Mouse (Mus musculus) liver (tissue): Measurements from ENCODE around the gene Cbfa2t3.

Experiments
- DNase-seq: peaks from one replicate; pipeline ENCODE4 v3.0.0-alpha.2; 2020; ENCODE audit warnings: mixed read lengths

Cbfa2t3 gene

DNA sequence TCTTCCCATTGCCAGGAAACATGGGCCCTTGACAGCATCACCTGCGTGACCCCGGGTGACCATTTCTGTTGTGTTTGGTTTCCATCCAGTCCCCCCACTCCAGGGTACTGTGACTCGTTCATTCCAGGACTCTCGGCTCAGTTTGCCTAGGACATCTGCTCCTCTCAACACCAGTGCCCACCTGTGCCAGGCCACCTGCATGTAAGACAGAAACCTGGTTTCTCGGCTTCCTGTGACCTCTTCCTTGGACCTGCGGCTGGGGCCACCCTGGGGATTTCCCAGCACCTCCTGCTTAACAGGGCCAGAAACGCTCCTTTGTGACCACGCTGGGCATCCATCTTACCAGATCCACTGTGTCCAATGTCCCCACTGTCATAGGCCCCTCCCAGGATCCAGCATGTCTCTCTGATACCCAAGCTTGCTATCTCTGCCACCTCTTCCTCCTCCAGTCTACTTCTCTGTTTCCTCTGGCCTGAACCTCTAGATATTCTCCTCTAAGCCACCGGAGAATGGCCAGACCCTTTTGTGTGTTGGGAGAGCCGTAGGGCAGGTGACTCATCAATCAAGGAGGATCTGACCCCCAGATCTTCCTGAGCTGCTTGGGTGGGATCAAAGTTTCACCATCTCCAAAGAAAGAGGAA lies 19.1 kb upstream of the Cbfa2t3 start:
- DNase-seq, result no peak

DNA sequence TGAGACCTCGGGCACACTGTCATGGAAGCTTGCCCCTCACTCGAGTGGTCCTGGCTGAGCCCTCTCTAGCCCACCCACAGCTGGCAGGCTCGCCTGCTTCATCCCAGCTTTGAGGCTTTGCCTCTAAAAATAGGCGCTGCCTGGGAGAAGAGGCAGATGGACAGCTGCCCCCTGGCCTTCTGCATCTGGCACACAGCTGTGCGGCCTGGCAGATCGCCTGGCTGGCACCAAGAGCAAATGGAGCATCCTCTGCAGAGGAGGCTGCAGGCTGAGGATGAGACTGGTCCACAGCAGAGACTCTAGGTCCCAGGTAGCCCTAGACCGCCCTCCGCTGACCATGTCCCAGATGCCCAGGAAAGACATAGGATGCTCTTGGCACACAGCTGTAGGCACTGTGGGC lies 17.7 kb upstream of the Cbfa2t3 start:
- no peak for DNase-seq

DNA sequence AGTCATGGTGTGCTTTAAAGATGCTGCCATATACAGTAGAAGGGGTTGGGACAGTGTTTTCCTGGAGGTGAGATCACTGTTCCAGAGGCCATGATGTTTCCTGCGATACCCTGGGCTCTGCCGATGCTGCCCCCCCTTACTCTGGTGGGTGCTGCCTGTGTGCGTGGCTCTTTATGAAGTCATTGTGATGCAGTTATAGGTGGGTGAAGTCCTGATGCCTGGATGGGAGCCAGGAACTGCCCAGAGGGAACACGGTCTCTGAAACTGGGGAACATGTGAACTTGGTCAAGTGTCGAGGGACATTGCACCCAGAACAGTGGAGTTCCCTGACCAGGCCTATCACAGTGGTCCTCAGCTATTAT lies 14.2 kb upstream of the Cbfa2t3 start:
- DNase-seq, result no peak

DNA sequence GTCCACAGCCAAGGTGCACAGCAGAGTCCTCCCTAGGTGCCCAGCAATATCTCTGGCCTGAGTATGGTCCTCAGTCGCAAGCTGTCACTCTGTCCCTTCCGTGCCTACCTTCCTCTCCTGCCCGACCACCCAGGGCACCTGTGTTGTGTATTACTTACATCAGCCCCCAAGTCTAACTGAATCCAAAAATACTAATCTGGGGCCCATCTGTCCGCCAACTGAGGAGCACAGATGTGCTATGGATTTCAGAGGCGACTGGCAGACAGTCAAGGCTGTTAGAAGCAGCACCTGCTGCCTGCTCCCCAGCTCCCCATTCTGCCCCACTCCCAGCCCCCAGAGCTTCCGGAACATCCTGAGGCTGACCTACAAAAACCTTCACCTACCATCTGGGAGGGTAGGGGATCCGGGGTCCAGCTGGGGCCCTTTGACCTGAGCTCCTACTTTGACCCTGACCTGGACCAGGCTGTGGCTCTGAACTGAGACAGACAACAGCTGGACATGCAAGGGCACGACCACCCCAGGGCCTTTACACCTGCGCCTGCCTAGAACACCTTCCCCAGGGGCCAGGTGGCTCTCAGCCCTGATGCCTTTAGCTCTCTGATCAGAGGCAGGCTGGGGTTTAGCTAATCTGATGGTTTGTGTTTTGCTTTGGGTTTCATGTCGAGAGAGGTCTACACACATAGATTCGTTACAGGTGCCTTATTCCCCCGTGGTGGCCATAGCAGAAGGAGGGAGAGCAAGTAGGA lies 13.7 kb upstream of the Cbfa2t3 start:
- DNase-seq, result no peak

DNA sequence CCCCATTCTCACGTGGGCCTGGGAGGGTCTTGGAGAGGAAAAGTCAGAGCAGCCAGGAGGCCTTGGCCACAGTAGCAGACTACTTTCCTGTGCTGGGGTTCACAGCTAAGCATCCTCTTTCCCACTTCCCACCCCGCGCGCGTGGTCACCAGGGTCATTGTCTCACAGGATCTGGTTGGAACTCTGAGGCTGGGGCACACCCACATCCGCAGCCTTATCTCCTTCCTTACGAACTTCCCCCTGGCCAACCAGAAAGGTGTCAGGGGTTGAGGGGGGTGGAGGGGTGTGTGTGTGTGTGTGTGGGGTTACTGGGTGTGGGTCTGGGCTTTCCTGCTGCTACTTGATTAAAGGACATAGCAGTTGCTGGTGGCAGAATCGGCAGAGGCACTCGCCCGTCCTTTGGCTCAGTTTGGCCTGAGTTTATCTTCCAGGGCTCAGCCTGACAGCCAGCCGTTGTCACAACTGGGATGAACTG lies 13.0 kb upstream of the Cbfa2t3 start:
- peak; percentile 82 for DNase-seq

DNA sequence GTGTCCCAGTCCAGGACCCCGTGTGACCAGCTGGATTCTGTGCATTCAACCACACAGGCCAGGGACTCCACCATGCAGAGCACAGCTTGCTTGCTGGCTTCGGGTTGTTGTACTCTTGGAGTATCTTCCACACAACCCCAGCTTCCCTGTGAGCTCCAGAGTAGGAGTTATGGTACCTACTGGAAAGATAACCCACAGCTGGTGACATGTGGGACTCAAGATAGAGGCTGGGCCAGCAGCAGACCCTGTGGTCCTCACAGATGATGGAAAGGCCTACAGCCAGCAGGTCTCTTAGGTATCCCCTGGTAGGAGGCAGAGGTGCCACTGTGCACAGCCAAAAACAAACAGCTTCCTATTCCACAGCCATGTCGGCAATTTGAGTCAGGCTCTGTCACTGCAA lies 12.6 kb upstream of the Cbfa2t3 start:
- no peak for DNase-seq

DNA sequence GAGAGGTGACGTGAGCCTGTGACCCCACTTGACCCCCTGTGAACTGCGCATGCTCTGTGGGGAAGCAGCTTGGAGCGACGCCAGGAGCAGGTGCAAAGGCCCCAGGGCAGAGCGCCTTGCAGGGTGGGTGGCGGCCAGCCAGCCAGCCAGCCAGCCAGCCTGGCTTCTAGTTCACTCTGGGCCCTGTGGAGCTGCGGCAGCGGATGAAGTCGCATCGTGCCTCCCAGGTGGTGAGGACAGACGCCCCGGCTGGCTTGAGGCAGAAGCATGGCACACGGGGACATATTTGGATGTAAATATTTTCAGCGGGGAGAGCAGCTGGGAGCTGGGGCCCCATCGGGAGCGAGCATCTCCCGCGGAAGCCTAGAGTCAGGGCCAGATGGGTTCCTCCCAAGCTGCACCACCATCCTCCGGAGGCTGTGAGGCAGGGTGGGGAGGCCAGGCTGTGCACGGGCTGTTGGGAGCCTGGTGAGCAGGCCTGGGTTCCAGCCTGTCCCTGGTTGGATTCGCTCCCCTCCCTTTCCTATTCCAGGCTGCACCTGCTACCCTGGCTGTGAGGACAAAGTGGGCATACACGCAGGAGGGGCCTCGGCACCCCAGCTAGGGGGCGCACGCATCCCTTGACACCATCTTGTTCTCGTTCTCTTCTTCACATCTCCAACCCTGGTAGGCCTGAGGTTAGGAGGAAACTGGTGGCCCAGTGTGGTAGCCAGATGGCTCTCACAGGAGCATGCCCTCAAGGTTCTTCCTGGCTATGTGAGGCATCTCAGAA lies 10.6 kb upstream of the Cbfa2t3 start:
- no peak for DNase-seq

DNA sequence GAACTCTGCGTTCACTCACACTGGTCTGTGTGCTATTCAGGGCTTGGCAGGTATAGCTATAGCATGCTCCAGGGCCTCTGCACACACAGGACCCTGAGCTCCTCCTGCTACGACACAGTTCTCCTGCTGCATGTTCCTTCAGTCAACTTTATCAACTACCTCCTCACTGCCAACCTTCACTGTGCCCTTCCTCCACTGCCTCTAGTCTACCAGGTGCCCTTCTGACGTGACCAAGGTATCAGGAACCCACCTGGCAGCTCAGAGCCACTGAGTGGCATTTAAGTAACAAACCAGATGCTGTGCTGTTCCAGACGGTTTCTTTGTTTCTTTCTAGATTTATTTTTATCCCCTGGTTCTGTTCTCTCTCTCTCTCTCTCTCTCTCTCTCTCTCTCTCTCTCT lies 8.3 kb upstream of the Cbfa2t3 start:
- no peak for DNase-seq

DNA sequence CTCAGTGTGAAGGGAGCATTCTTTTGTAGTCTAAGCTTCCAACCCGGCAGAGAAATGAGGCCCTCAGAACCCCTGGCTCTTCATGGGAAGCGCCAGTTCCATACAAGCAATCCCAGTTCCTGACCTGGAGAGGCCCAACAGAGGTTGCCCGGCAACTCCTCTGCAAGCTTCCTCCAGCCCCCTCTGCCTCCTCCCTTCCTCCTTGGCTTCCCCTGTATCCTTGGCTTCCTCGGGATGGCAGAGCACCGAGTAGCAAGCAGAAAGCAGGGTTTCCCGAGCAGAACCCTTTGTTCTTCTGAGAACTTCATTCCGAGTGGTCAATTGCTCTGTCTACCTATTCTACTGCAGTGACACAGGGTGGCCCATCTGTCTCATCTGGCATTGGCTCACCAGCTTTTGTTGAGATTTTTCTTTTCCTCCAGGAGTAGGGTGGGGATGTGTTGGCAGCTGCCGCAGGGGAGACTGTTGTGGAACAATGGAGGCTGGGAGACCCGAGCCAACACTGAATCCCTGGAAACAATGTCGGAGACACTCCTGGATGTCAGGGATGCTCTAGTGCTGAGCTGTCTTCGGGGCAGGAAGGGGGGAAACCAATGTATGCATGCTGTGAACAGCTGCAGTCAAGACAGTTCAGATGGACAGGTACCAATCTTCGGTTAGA lies 7.1 kb upstream of the Cbfa2t3 start:
- no peak for DNase-seq

DNA sequence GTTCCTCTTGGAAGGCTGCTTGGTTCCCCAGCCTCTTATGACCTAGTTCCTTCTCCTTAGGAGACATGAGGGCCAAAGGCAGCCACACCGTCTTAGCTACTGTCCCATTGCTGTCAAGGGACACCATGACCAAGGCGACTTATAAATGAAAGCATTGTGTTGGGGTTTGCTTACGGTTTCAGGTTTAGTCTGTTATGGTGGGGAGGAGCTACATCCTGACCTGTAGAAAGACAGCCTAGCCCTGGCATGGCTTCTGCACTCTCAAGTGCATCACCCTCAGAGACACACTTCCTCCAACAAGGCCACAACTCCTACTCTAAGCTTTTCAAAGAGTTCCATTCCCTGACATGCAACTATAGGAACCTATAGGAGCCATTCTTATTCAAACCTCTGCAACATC lies 5.7 kb upstream of the Cbfa2t3 start:
- no peak for DNase-seq

DNA sequence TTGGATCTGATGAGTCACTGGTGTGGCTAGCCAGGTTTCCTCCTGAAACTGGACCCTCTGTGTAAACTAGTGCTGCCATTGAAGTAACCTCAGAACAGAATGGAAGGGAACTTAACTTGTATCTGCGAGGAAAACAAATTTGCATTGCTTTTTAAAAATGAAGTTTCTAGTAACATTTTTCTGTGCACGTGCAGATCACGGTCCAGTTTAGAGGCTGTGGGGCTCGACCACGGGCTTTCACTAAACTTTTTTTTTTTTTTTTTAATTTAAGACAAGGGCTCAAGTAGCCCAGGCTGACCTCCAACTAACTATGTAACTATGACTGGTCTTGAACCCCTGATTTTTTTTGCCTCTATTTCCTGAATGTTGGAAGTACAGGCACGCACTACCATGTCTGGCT lies 4.0 kb upstream of the Cbfa2t3 start:
- DNase-seq, result no peak

DNA sequence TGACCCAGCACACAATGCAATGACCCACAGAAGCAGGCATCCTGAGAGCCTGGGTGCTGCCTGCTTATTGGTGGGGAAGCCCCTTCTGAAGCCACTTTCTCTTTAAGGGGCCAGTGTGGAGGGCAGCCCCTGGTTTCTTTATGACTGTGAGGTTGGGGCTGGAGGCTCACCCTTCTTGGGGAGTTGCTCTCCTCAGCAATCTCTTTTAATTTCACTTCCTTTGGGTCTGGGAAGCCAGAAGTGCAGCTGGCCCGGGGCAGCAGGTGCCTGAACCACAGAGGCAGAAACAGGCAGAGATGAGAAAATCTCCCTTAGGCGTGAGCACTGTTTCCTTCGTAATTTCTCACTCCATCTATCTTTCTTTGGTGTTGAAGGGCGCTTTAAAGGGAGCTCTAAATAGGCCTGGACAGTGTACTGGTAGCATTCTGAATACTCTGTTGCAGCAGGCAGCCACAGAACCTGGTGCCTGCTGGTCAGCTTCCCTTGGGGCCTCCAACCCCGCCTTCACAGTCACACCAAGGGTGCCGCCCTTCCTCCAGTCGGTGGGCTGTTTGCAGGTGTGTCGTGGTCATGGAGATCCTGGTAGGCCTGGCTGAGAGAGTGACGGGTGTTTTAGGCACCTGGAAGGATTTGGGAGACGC lies 3.5 kb upstream of the Cbfa2t3 start:
- DNase-seq, result no peak

DNA sequence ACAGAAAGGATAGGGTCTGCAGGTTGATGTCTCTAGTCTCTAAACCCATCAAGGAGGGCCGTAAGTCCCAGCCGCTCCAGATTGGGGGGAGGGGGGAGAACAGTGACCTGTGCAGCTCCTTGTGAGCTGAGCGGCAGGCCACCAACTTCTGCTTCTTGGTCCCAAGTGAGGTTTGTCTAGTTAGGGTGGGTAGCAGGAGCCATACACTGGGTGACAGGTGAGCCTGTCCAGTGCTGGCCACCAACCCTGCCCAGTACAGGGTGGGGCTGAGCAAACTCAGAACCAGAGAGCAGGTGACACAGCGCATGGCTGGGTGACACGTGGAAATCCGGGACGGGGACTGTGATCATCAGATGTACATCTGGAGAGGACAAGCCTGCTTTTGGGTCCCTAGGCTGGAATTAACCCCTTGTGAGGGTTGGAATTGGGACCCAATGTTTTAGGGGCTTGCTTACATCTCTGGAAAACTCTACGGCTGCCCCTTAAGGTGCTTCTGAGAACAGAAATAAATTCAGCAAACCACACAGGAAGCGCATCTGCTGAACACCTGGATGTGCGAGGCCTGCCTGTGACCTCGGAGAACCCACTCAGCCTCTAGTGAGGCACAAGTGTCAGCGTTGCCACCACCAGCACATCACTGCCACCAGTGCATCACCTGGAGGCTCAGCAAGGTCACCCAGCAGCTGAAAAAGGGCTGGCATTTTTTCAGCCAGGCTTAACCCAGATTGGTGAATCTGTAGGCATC lies 2.7 kb upstream of the Cbfa2t3 start:
- DNase-seq, result no peak

DNA sequence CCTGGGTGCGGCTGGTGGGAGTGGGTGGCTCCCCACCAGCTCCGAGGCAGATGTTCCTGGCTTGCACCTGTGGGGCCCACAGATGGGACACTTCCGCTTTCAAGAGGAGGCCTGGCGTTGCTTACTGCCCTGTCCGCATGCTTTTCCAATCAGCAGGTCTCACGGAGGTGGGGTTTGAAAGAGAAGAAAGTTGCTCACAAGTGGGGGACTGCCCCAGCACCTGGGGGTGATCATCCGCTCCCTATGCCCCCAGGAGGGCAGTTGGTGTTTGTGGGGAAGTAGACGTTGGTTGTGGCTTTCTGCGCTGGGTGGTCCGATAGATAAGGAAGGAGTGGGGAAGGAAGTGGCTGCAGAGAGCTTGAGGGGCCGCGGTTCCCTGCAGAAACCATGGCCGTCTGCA lies 1.7 kb upstream of the Cbfa2t3 start:
- peak; percentile 75 for DNase-seq

DNA sequence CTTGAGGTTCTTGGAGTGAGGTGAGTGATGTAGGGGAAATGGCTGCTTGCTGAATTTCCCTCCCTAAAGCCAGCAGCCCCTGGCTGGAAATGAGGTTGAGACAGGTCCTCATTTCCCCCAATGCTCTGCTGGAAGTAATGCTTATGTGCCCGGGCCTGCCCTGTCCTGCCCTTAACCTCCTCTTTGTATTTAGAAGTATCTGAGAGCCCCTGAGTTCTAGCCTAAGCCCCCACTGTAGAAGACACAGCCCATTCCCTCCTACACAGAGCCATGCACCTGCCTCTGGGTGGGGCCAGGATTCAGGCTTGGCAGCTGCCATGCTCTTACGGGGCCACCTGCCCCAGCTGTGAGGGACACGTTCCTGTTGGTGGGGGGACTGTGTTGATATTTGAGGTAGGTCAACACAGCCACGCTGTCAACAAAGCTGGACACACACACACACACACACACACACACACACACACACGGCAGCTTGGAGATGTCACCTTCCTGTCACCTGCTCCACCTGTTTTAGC lies 598 bp downstream of the Cbfa2t3 start:
- peak; percentile 72 for DNase-seq

DNA sequence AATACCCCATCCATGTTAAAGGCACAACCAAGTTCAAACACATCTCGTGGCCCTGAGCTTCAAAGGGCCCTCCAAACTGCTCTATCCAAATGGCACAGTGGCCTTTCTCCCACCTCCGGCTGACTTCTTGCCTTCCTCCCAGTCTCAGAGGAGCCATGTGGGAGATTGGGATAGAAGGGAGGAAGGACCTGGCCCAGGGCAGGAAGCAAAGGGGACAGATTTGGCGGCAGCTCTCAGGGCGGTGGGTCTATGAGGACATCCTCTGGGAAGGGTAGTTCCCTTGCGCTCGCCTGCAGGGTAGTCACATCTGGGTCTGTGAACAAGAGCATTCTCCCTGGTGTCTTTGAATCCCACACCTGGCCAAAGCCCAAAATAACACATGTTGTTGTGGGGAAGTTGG lies 1.3 kb downstream of the Cbfa2t3 start:
- DNase-seq, result no peak

DNA sequence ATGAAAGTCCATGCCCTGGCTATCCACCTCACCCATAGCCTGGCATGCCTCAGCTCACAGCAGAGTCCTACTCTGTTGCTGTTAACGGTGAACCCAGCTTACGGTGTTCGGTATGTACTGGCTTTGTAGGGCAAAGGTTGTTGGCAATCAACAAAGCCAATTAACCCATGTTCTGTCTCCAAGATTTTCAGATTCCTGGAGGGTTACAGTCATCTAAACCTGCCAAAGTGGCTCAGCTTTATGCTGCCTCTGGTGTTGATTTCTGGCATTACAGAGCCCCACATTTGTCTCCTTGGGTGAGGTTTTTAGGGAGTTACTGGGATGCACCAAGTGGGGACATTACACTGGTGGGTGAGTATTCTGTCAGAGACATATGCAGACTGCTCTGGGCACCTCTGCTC lies 1.7 kb downstream of the Cbfa2t3 start:
- DNase-seq, result peak; percentile 73

DNA sequence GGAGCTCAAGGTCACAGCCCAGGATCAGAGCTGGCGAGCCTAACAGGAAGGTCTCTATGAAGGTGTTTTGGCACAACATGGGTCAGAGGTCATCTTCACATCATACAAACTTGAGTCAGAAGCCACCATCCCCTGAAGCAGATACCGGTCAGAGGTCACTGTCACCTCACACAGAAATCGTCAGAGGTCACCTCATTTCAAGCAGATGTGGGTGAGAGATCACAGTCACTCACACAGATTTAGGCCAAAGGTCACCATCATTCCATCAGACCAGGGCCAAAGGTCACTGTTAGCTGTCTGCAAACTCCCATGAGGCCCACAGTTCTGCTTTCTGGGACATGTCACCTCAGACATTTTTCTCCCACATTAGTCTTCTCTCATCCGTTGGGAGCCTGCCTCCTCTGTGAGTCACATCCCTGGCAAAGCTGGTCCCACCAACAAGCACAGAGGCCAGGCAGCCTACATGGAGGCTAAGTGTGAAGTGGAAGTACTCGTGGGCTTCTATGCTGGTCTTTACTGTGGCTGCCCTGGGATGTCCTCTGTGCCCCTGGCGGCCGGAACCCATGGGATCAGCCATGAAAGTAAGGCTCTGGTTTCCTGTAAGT lies 3.4 kb downstream of the Cbfa2t3 start:
- no peak for DNase-seq

DNA sequence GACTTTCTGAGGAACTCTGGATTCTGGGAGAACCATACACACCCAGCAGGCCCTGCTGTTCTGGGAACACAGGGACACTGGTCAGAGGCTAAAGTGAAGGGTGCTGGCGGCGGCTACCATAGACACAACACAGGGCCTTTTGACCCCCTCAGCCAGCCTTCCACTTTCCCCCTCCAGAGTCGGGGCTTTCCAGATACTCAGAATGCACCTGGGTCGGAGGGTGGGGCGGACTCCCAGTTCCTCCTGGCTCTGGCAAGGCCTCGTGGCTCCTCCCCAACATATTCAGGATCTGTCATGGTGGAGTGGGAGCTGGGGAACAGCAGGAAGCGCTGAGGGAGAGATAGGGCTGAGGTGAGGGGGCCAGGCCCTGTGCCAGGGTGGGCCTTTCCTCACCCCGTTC lies 6.8 kb downstream of the Cbfa2t3 start:
- DNase-seq, result no peak

DNA sequence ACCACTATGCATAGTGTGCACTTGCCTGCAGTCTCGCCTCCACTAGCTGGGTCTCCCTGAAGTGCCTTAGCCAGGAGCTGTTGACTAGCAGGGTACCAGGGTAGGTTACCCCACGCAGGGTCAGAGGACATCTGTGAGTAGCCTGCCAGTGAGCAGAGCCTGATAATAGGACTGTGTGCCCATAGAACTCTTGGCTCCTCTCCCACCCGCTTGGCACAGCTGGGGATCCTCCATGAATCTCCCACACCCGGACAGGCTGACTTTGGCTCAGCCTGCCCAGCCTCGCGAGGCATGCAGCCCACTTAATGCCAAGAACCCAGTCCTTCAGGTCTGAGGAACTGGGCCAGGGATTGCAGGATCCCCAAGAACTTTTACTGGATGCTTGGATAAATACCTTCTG lies 7.9 kb downstream of the Cbfa2t3 start:
- no peak for DNase-seq

DNA sequence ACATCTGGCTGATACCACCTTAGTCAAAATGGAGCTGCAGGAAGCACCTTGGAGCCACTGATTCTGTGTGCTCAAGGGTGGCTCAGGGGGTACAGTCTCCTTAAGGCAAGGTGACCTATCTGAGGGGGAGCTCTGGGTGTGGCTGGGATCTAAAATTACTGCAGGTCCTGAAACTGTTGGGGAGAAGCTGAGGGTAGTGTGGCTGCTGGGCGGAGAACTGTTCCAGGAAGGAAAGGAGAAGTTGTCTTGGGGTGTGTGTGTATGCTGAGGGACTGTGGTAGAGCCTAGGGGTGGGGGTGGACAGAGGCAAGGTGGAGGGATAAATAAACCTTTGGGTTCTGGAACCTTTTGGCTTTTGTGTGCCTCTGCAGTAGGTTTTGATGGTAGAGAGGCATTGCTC lies 9.6 kb downstream of the Cbfa2t3 start:
- no peak for DNase-seq

DNA sequence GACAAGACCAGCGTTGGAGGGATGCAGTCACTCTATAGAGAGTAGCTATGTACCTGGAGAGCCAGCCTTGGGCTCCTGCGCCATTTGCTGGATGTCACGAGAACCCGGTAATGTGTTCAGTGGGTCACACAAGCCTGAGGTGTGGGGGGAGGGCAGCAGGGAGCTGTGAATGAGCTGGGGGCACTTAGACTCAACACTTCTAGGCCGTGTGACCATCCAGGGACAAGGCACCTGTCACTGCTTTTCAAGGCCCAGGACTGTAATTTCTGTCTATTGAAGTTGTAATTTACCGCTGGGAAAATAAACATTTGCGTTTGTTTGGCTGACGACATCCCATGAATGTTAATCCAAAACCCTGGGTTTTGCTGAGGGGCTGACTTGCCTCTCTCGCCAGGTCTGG lies 12.0 kb downstream of the Cbfa2t3 start:
- DNase-seq, result no peak
